Mouse (Mus musculus) hindlimb bud, embryonic 11.5 days (tissue): ENCODE results near the gene Snd1.

Source experiments
- DNase-seq: peaks from one replicate; pipeline ENCODE4 v3.0.0-alpha.2; 2012; ENCODE audit warnings: low read depth, low spot score; ENCODE audit errors: extremely low spot score

The Snd1 gene

GRCm38 (mm10) chr6:28588494-28589171 is 113.7 kb downstream of the Snd1 start:
- no peak for DNase-seq

GRCm38 (mm10) chr6:28592323-28592893 is 117.5 kb downstream of the Snd1 start:
- DNase-seq, result no peak

GRCm38 (mm10) chr6:28593708-28594107 is 118.8 kb downstream of the Snd1 start:
- DNase-seq, result no peak

- no peak for DNase-seq
These were observed 119.8 kb downstream of the Snd1 start for GRCm38 (mm10) chr6:28594759-28595158.

GRCm38 (mm10) chr6:28595231-28595630 is 120.3 kb downstream of the Snd1 start:
- DNase-seq, result no peak

GRCm38 (mm10) chr6:28597266-28597665 is 122.3 kb downstream of the Snd1 start:
- DNase-seq, result no peak

- DNase-seq, result no peak
These were observed 124.2 kb downstream of the Snd1 start for GRCm38 (mm10) chr6:28599120-28599519.

GRCm38 (mm10) chr6:28600404-28600803 is 125.5 kb downstream of the Snd1 start:
- DNase-seq, result no peak

GRCm38 (mm10) chr6:28603401-28603800 is 128.5 kb downstream of the Snd1 start:
- DNase-seq, result no peak

- DNase-seq, result no peak
These were observed 128.9 kb downstream of the Snd1 start for GRCm38 (mm10) chr6:28603823-28604222.

- no peak for DNase-seq
These were observed 134.4 kb downstream of the Snd1 start for GRCm38 (mm10) chr6:28609291-28609690.

GRCm38 (mm10) chr6:28610127-28610526 is 135.2 kb downstream of the Snd1 start:
- no peak for DNase-seq

- no peak for DNase-seq
These were observed 138.5 kb downstream of the Snd1 start for GRCm38 (mm10) chr6:28613441-28613840.

GRCm38 (mm10) chr6:28614856-28615255 is 139.9 kb downstream of the Snd1 start:
- DNase-seq, result no peak

- no peak for DNase-seq
These were observed 140.5 kb downstream of the Snd1 start for GRCm38 (mm10) chr6:28615408-28615807.

GRCm38 (mm10) chr6:28615966-28616365 is 141.0 kb downstream of the Snd1 start:
- DNase-seq, result no peak

GRCm38 (mm10) chr6:28618299-28618698 is 143.4 kb downstream of the Snd1 start:
- DNase-seq, result no peak

- no peak for DNase-seq
These were observed 143.8 kb downstream of the Snd1 start for GRCm38 (mm10) chr6:28618751-28619153.

GRCm38 (mm10) chr6:28621431-28621830 is 146.5 kb downstream of the Snd1 start:
- DNase-seq, result no peak

GRCm38 (mm10) chr6:28621961-28622360 is 147.0 kb downstream of the Snd1 start:
- no peak for DNase-seq

GRCm38 (mm10) chr6:28622522-28622921 is 147.6 kb downstream of the Snd1 start:
- no peak for DNase-seq

- no peak for DNase-seq
These were observed 148.0 kb downstream of the Snd1 start for GRCm38 (mm10) chr6:28622963-28623362.

- no peak for DNase-seq
These were observed 153.5 kb downstream of the Snd1 start for GRCm38 (mm10) chr6:28628408-28628807.
